Mouse (Mus musculus) retina, postnatal 1 day (tissue): ENCODE measurements around the gene Asb4.

ENCODE experiments used
- DNase-seq: peaks from one replicate; pipeline ENCODE4 v3.0.0-alpha.2; 2012

Asb4 gene

GRCm38 (mm10) chr6:5447546-5447945, 64.4 kb downstream of the Asb4 start:
- DNase-seq: peak; percentile 58

GRCm38 (mm10) chr6:5448396-5448795, 65.2 kb downstream of the Asb4 start:
- DNase-seq: no peak

DNA sequence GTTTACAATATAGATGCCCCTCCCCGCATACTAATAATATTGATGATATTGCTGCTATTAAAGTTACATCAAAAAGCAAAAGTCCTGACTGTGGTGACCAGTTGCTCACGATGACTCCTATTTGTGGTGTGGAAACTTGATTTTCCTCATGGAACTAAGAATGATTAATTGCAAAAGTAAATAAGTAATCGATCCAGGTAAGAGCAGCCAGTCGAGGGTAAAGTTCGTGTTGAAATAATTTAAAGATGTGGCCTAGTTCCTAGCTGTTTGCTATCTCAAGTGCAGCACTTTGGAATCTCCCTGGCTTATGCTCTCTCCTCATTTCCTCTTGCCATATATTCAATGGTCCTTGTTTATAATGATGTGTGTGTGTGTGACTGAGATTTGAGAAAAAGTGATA, 66.7 kb downstream of the Asb4 start:
- no peak for DNase-seq

DNA sequence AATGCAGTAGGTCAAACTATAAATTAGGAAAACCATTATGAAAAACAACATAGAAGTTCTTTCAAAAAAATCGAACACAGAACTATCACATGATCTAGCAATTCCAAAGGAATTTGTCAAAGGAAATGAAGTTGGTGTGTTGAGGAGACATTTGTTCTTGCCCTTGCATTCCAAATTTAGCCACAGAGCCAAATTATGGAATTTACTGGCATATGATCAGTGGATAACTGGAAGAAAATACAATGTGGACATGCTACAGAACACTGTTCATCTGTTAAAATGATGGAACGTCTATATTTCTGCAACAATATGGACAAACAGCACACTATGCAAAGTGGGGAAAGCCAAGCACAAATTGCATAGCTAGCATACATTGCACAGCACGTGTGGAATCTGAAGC, 72.7 kb downstream of the Asb4 start:
- DNase-seq: no peak

GRCm38 (mm10) chr6:5470480-5471318, 87.5 kb downstream of the Asb4 start:
- DNase-seq: no peak

GRCm38 (mm10) chr6:5472692-5473091, 89.5 kb downstream of the Asb4 start:
- DNase-seq: no peak

- DNase-seq: no peak
Observed at GRCm38 (mm10) chr6:5474021-5474420, 90.8 kb downstream of the Asb4 start.

- DNase-seq: no peak
Observed at GRCm38 (mm10) chr6:5481066-5481465, 97.9 kb downstream of the Asb4 start.

GRCm38 (mm10) chr6:5482270-5482783, 99.1 kb downstream of the Asb4 start:
- peak; percentile 6 for DNase-seq
